Mouse (Mus musculus): ENCODE results near the gene Gstm1.
"Not testable (repeated sequence)": the region's sequence is repeated elsewhere in the genome, so short reads cannot be mapped to it uniquely, and the experiment has no call there.

Gstm1 gene

GRCm38 (mm10) chr3:108014974-108015346, 2.8 kb downstream of the Gstm1 start:
- no peak for DNase-seq (ENCODE audit: low spot score in 2 of 2)

GRCm38 (mm10) chr3:108014098-108014973, 3.4 kb downstream of the Gstm1 start:
- no peak for DNase-seq (ENCODE audit: low spot score in 2 of 2)

- DNase-seq (ENCODE audit: low spot score in 2 of 2) = no peak
Observed at GRCm38 (mm10) chr3:108013331-108013871, 4.4 kb downstream of the Gstm1 start.

GRCm38 (mm10) chr3:108011558-108011957, 6.2 kb downstream of the Gstm1 start:
- DNase-seq (ENCODE audit: low spot score in 2 of 2) = no peak

- no peak for DNase-seq (ENCODE audit: low spot score in 2 of 2)
Observed at GRCm38 (mm10) chr3:108010286-108010685, 7.5 kb downstream of the Gstm1 start.

GRCm38 (mm10) chr3:108002021-108002420, 15.8 kb downstream of the Gstm1 start:
- DNase-seq (ENCODE audit: low spot score in 2 of 2) = no peak

GRCm38 (mm10) chr3:107999491-107999890, 18.3 kb downstream of the Gstm1 start:
- DNase-seq (ENCODE audit: low spot score in 2 of 2) = no peak

- no peak for DNase-seq (ENCODE audit: low spot score in 2 of 2)
Observed at GRCm38 (mm10) chr3:107998591-107998990, 19.2 kb downstream of the Gstm1 start.

GRCm38 (mm10) chr3:107996576-107996975, 21.2 kb downstream of the Gstm1 start:
- peak in 1 of 2 experiments; percentile 23 for DNase-seq (ENCODE audit: low spot score in 2 of 2)

- DNase-seq (ENCODE audit: low spot score in 2 of 2) = not testable (repeated sequence)
Observed at GRCm38 (mm10) chr3:107995974-107996373, 21.8 kb downstream of the Gstm1 start.

GRCm38 (mm10) chr3:107986041-107986562, 31.7 kb downstream of the Gstm1 start, which contains the start of gene Gstm2:
Gene Gstm2, minus strand, starts transcription at chr3:107986453.
- peak; percentile 51 to 60 for DNase-seq (ENCODE audit: low spot score in 2 of 2)

- DNase-seq (ENCODE audit: low spot score in 2 of 2) = peak in 1 of 2 experiments; percentile 49
Observed at GRCm38 (mm10) chr3:107985141-107985540, 32.6 kb downstream of the Gstm1 start.

- peak in 1 of 2 experiments; percentile 41 for DNase-seq (ENCODE audit: low spot score in 2 of 2)
Observed at GRCm38 (mm10) chr3:107984471-107984870, 33.3 kb downstream of the Gstm1 start.

- DNase-seq (ENCODE audit: low spot score in 2 of 2) = peak in 1 of 2 experiments; percentile 26
Observed at GRCm38 (mm10) chr3:107983771-107984170, 34.0 kb downstream of the Gstm1 start.

GRCm38 (mm10) chr3:107982726-107983125, 35.0 kb downstream of the Gstm1 start:
- peak in 1 of 2 experiments; percentile 34 for DNase-seq (ENCODE audit: low spot score in 2 of 2)

- peak in 1 of 2 experiments; percentile 49 for DNase-seq (ENCODE audit: low spot score in 2 of 2)
Observed at GRCm38 (mm10) chr3:107981261-107981660, 36.5 kb downstream of the Gstm1 start.

GRCm38 (mm10) chr3:107977691-107978090, 40.1 kb downstream of the Gstm1 start:
- no peak for DNase-seq (ENCODE audit: low spot score in 2 of 2)

- DNase-seq (ENCODE audit: low spot score in 2 of 2) = no peak
Observed at GRCm38 (mm10) chr3:107974237-107974636, 43.5 kb downstream of the Gstm1 start.

- no peak for DNase-seq (ENCODE audit: low spot score in 2 of 2)
Observed at GRCm38 (mm10) chr3:107972070-107972469, 45.7 kb downstream of the Gstm1 start.

- DNase-seq (ENCODE audit: low spot score in 2 of 2) = not testable (repeated sequence)
Observed at GRCm38 (mm10) chr3:107971101-107971500, 46.7 kb downstream of the Gstm1 start.

- no peak for DNase-seq (ENCODE audit: low spot score in 2 of 2)
Observed at GRCm38 (mm10) chr3:107968724-107969395, 48.9 kb downstream of the Gstm1 start, which contains the start of gene Gstm3. Gene Gstm3, minus strand, starts transcription at chr3:107969283.

GRCm38 (mm10) chr3:107966631-107967030, 51.1 kb downstream of the Gstm1 start:
- DNase-seq (ENCODE audit: low spot score in 2 of 2) = no peak
